Mouse (Mus musculus) limb, embryonic 15.5 days (tissue): ENCODE data around the gene Kars. TPM values are rescaled to one million over a fixed set of nuclear protein-coding genes. Genes with fewer than 3 reads are reported as not detected.

Experiments used
- polyA plus RNA-seq: library from polyadenylated mRNA; unstranded; fragments of >200 nt; fragmentation: Nextera tagmentation; extraction: Ambion mirVana; gene quantifications from 2 replicates; pipeline ENCODE4 v1.2.1, GENCODE M21; 2015

Gene Kars
- polyA plus RNA-seq, 1 experiment from 2014 or later = 172 TPM

Other genes with a start within 250 kb of the Kars start
- 225 and 232 TPM in 2 replicates for gene Cfdp1, start 157.0 kb downstream of the Kars start, polyA plus RNA-seq
- gene Tmem170, start 134.6 kb downstream of the Kars start, polyA plus RNA-seq = 6.9 and 8.0 TPM in 2 replicates
- 16.3 and 18.5 TPM in 2 replicates for gene Chst5, start 100.9 kb downstream of the Kars start, polyA plus RNA-seq
- gene Tmem231, start 77.4 kb downstream of the Kars start, polyA plus RNA-seq = 16.3 and 16.4 TPM in 2 replicates
- gene Gabarapl2, start 70.6 kb downstream of the Kars start, polyA plus RNA-seq = 165 and 166 TPM in 2 replicates
- 8.1 and 9.4 TPM in 2 replicates for gene Adat1, start 19.0 kb downstream of the Kars start, polyA plus RNA-seq
- 22.7 and 23.2 TPM in 2 replicates for gene Terf2ip, start 75 bp upstream of the Kars start, polyA plus RNA-seq
- gene Gm6793, start 3.7 kb upstream of the Kars start, polyA plus RNA-seq = 0.43 and 0.47 TPM in 2 replicates